Mouse (Mus musculus): ENCODE measurements around the gene Gm4070. TPM values are rescaled to one million over a fixed set of nuclear protein-coding genes. Genes with fewer than 3 reads are reported as not detected.
"Not testable (repeated sequence)": the region's sequence is repeated elsewhere in the genome, so short reads cannot be mapped to it uniquely, and the experiment has no call there.

Gene Gm4070
- total RNA-seq (2021), result 1 to 10 TPM; 1.5 to 4.0 TPM
- long read RNA-seq, experiment 1, result 0 reads
- long read RNA-seq, experiment 2, result 0 reads

DNA sequence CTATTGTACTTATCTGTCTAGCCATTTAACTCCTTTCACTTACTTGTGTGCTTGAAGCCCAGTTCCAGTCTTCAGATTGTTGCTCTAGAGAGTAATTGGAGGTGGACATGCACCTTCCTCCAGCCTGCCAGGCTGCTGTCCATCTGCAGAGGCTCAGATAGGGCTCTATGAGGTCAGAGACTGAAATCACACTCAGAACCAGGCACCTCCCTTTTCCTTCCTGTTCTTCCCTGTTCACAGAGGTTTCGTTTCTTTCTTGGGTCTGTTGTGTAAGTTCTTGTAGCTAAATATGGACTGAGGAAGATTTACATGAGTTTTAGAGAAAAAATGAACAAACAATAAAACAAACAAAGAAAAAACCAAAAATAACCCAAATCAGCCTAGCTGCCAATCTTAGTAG lies at the start of gene Gm4070:
Gene Gm4070 (minus strand): TSS at position 156 of the 400 bp plus-strand sequence.
- not testable (repeated sequence) for DNase-seq

DNA sequence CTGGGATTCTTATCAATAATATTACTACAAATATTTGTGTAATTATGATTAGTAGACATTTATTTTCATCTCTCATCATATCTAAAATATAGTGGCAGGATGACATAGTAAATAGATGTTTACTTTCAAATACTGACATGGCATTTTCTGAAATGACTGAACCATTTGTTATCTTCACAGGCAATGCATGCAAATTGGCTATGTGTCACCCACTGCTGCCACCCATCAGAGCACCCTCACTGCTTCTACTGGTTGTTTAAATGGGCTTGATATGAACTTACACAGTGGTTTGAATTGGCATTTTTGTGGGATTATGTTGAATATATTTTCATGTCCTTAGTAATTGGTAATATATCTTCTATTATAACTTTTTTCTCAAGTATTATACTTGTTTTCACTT lies 773 bp upstream of the Gm4070 start:
- not testable (repeated sequence) for DNase-seq

DNA sequence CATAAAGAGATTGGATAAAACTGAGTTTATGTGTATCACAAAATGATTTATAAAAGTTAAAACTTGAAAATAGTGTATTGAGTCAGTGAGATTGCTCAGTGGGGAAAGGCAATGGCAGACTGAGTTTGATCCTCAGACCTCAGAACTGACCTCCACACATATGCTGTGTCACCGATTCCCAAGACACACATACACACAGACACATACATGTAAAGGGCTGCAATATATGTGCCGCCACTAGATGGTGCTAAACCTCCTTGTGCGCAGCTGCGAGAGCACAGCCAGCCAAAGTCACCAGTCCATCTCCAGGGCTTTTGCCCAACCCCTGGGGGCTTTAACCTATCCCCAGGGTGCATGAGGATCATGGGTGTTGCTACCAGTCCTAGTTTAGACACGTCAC lies 1.4 kb downstream of the Gm4070 start:
- DNase-seq, result not testable (repeated sequence)

DNA sequence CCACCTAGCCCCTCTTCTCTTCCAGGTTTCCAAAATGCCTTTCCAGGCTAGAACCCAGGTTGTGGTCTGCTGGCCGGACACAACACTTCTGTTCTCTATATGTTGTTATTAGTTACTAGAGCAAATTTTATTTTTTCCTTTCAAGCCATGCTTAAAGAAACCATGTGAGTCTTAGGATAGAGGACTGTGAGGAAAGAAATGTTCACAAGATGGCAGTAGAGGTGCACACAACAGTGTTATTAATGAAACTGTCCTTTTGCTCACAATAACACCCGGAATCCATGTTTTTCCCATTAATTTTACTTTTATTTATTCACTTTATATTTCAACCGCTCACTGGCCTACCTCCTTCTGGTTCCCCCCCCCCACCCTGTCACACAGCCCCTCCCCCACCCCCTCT lies 8.5 kb downstream of the Gm4070 start:
- DNase-seq, result not testable (repeated sequence)

DNA sequence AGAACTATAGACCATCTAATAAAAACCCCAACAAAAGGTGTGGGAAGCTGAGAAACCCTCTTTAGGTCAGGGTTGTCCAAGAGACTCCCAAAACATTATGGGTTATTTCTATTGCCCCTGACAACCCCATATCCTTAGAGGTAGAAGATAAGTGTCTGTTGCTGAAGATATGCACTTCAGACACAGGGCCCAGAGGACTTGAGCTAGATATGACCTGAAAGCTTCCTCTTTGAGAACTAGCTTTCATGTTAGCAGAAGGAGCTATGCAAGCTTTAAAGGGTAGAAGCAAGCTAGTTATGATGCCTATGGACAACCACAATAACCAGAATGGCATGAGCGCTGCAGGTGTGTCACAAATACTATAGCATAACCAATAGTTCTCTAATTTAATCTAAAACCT lies 21.6 kb downstream of the Gm4070 start:
- DNase-seq, result not testable (repeated sequence)

DNA sequence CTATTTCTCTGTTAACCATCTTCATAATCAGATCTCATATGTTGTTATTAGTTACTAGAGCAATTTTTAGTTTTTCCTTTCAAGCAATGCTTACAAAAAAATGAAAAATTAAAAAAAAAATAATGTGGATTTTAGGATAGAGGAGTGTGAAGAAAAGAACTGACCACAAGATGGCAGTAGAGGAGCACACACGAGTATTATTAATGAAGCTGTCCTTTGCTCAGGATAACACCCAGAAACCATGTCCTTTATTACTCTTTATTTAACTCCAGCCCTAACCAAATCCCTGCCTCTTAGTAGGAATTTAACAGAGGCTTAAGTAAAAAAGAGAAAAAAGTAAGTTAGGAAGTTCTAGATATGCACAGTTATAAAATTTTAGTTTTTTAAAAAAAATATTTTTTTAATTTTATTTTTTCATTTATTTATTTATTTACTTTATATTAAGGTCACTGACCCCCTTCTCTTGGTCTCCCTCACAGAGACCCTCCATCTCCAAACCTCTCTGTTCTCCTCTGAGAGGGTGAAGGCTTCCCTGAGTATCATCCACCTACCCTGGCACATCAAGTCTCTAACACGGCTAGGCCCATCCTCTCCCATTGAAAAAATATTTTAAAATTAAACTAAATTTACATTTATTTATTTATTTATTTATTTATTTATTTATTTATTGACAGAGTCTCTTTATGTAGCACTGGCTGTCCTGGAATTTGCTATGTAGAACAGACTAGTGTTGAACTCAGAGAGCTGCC lies 70.0 kb downstream of the Gm4070 start:
- DNase-seq, result not testable (repeated sequence)

DNA sequence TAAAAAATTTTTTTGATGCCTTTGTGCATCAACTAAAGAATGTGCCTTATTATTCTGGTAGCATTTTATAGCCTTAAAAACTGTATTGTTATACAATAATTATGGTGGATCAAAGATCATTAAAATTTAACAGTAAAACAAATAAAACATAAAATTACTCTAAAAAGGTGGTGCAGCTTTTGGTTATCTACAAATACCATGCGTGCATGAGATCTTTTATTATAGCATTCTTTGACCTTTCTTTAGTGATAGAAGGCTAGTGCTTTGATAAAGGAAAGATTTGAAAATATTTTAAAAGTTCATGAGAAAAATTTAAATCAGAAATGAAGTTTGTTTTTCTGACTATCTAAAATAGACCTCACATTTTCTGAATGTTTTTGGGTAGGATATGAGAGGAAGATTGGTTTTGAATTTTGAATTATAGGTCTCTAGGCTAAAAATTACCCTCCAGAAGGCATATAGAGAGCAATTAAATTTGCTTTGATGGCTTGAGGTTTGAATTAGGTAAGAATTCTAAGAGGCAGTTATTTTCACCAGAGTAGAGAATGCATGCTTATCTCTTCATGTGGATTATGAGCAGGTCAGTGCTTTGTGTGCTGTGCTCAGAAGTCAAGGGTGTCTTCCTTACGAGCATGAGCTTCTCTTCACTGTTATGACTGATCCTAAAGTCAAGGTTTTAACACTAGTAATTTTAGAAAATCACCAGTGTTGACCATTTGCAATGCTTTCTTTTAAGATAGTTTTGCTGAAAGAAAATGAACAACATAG lies 73.9 kb downstream of the Gm4070 start:
- DNase-seq, result not testable (repeated sequence)

DNA sequence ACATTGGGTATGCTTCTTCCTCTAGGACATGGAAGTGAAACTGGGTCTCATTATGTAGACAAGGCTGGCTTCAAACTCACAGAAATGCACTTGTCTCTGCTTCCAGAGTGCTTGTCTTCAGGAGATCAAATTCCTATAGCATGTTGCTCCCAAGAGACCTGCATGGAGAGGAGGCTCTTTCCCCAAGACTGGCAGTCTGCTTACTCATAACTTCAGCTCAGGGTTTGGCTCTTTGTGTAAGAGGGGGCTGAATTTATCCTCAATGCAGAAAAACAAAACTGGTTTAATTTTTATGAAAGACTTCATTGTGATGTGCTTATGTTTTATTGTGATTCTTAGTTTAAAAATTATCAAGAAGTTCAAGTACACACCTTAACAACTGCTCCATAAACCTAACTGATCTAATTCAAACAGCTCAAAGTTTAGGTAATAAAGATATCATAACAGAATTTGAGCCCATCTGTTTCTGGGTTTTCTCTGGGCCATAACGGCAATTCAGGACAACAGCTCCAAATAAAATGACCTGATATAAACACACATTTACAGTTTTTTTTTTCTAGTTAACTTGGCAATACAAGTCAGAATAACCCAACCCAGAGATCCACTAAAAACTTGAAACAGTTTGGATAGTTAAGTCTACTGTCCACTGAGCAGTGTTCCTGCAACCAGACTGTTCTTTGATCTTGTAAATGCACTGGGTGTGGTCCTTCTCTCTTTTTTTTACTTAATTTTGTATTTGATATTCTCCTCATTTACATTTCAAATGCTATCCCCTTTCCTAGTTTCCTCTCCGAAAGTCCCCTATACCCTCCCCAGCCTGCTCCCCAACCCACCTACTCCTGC lies 97.8 kb downstream of the Gm4070 start:
- not testable (repeated sequence) for DNase-seq

Other genes with a start within 250 kb of the Gm4070 start
- 100 to 1,000 TPM; 135 to 139 TPM for gene Ilk, start 217.4 kb downstream of the Gm4070 start, total RNA-seq (2021)
- gene Rrp8, start 216.6 kb downstream of the Gm4070 start, total RNA-seq (2021), result 10 to 100 TPM; 15.3 to 17.6 TPM
- gene Taf10, start 209.6 kb downstream of the Gm4070 start, total RNA-seq (2021), result 100 to 1,000 TPM; 167 to 172 TPM
- gene Tpp1, start 201.7 kb downstream of the Gm4070 start, total RNA-seq (2021), result 10 to 100 TPM; 65.5 to 68.8 TPM
- gene Dchs1, start 166.3 kb downstream of the Gm4070 start, total RNA-seq (2021), result 10 to 100 TPM; 11.8 to 17.1 TPM
- gene Mrpl17, start 142.9 kb downstream of the Gm4070 start, total RNA-seq (2021), result 100 to 1,000 TPM; 208 to 232 TPM

Data from adrenal gland, postnatal 10 days (tissue).